Mouse (Mus musculus): ENCODE measurements around the gene 1700030K09Rik.

DNA sequence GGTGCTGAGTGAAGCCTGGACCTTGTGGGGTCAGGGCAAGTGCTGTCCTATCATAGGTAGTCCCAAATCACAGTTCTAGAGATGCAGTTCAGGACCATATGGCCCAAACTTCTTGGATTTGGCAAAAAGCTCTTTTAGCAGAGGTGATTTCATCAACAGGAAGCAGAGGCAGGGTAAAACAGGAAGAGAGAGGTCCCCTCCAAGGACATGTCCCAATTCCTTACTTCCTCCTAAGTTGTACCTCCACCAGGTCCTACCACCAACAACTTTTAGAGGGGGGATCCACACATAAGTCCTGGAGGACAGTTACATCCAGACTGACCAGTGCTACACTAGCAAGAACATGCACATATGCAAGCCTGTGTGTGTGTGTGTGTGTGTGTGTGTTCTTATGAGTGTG, 43.3 kb downstream of the 1700030K09Rik start:
- TF ChIP-seq CTCF (conservative IDR thresholded peaks at IDR 0.05; ENCODE audit: insufficient read depth, insufficient read length, low read depth, low read length) = no peak
- TF ChIP-seq POLR2A (IDR thresholded peaks at IDR 0.05; ENCODE audit: low read depth, low read length) = no peak
